Mouse (Mus musculus) C3H10T1/2 (cell line): ENCODE measurements around the gene Ccdc155. TPM values are rescaled to one million over a fixed set of nuclear protein-coding genes. Genes with fewer than 3 reads are reported as not detected.

Source experiments
- polyA plus RNA-seq, 2 experiments: library from polyadenylated mRNA; unstranded; fragments of >200 nt; fragmentation: generic; extraction: Trizol; gene quantifications; one replicate each; pipeline ENCODE4 v1.2.1; 2012; ENCODE audit warnings: missing spikeins in 2 of 2

Ccdc155 gene
- 1 to 10 TPM in 1 of 2 experiments, under 1 TPM in 1; 0.71 to 4.3 TPM for polyA plus RNA-seq

DNA sequence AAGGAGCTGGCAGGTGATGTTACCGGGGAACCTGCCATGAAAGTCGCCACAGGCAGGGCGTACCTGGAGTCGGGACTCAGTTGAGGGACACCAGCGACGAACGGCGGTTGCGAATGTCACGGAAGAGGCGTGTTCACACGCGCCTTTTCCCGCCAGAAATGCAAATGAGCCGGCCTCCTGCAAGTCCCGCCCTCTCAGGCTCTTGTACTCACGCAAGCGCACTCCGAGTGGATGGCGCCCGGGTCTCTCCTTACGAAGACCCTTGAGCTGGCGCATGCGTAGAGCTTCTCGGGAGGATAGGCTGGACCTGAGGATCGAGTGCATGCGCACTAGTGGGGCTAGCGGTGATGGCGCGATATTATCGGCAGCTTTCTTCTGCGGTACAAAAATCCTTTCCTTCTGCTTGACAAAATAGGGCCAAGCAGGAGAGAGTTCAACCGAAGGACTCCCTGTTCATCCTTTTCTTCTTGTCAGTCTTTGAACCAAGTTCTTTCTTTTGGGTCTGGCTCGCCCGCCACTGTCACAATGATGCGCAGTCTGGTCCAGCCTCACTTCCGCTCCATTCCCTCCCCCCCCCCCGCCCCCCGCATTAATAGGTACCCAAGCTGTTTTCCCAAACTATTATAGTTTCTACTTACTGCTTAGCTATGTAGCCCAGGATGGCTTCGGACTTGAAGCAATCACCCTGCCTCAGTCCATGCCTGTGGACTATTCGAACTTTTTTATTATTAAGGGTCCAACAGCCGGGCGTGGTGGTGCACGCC lies at the start of gene Ccdc155:
Gene Ccdc155, minus strand, starts transcription at position 513 of the 764 bp plus-strand sequence.

DNA sequence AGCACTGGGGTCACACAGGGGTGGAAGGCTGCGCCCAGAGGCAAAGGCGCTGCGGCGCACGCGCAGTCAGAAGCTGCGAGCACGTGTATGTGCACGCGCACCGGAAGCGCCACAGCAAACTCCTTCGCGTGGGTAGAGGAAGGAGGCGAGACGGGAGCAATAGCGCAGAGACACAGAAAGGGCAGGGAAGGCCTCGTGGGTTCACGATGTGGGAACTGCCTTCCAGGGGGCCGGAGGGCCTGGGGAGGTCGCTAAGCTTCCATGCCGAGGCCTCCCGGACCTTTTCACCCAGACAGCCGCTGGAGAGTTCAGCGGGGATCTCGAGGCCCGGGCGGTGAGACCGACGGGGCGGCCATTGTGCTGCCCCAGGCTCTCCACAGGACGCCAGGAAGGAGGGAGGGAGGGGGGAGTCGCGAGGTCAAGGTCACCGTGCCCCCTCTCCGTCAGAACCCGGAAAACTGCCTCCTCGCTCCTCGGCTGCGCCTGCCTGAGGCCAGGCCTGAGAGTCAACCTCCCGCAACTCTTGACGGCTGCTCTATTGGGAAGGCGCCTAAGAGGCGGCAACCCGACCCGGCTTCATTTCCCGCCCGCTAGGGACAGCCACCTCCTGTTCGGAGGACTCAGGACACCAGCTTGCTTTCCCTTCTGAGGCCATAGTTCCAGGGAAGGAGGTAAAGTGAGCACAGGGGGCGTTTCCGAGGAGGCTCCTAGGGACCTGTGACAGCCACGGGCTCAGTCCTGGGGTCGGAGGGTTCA lies 36.1 kb upstream of the Ccdc155 start, which contains the start of gene Slc6a16:
Gene Slc6a16, plus strand, starts transcription at position 453 of the 756 bp plus-strand sequence.

DNA sequence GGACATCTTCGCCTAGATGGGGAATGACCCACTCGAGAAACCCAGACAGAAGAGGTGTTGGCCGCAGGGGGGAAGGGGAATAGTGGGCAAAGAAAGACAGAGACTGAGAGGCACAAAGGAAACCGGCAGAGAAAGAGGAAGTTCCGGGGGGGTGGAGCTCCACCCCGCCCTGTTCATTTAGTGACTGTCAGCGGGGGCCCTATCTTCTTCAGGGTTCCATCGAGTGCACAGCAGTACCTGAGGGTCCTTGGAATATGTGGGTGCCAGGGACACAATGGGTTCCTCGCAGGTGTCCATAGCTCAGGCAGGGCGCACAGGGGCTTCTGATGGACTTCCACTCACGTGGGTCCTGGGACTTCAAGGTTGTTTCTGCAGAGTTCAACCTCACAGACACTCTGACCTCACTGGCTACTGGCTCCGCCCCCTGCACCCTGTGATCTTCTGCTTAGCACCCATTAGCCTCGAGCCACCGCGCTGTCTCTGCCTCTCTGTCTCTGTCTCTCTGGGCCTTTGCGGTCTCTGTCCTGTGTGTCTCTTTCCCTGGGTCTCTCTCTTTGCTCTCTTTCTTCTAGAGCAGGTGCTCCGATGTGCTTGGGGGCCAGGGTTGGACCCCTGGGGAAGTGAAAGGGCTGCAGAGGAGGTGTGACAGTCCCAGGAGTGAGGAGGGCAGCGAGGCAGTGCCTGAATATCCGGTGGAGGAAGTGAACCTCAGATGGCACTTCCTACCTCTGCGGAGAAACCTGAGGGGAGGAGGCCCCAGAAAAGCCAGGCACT lies 34.2 kb upstream of the Ccdc155 start, which contains the start of gene Cd37:
Gene Cd37, minus strand, starts transcription at position 393 of the 774 bp plus-strand sequence.

DNA sequence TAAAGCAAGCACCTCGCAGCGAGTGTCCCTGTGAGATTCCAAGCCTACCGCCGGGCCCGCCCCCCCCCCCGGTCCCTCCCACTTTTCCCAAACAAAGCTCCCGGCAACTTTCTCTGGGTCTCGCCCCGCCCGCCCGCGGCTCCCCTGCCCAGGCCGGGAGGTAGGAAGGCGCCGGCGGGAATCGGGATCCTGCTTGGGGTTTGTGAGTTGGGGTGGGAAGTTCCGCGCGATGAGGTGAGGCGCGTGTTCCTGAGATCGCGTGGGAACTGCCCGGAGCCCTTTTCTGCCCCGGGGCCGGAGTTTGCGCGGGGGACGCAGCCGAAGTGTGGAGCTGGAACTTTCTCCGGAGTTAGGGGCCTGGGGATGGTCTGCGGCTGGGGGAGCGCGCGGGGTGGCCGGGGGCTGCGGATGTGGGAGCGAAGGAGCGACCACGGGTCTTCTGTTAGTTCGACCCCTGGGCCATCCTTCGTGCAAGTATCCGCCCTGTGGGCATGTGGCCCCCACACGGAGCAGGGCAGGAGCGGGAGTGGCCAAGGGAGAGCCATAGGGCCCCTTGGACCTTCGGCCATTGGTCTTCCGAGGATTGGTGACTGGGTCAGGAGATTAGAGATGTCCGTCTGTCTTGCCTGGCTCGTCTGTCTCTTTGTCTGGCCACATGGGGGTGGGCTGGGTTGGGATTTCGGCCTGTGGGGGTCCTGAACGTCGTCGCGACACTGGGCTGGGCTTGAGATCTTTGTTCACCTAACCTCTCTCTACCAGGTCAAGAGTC lies 11.2 kb upstream of the Ccdc155 start, which contains the start of gene Tead2:
Gene Tead2, plus strand, starts transcription at position 81 of the 769 bp plus-strand sequence.

DNA sequence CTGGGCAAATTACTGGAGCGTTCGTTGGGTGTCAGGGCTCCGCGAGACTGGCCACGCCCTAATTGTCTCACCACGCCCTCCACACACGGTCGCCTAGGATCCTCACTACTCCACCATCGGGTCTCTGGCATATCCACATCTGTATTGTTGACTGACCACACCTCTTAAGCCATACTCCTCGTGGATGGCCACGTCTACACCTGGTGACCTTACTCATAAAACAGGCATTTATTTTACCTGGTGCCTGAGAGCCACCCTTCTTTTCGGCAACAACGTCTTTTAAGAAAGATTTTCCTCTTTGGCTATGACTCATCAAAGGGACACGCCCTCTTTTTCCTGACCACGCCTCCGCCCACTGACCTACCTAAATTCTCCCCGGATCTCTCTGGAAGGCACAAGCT lies 7.2 kb upstream of the Ccdc155 start, which contains the start of gene Dkkl1:
Gene Dkkl1, minus strand, starts transcription at position 297 of the 401 bp plus-strand sequence.

DNA sequence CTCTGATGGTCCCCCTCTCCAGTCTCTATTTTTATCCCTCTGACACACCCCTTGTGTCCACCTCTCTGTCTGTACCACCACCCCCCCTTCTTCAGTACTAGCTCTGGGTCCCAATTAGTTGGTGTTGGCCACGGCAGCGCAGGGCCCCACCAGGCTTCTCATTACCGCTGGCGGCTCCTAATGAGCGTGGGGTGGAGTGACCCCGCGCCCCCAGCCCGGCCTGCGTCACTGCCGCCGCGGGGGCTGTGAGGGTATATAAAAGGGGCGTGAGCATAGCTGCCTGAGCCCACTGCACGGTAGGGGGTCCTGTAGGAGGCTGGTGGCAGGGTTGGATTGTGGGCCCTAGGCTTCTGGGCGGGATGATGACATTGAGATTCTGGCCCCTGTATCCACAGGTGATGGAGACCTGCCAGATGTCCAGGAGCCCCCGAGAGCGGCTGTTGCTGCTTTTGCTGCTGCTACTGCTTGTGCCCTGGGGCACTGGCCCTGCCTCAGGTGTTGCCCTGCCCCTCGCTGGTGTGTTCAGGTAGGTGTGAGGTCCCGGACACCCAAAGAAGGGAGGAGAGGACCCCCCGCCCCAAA lies 23.7 kb downstream of the Ccdc155 start, which contains the start of gene Pth2:
Gene Pth2, plus strand, starts transcription at position 100 of the 582 bp plus-strand sequence.

DNA sequence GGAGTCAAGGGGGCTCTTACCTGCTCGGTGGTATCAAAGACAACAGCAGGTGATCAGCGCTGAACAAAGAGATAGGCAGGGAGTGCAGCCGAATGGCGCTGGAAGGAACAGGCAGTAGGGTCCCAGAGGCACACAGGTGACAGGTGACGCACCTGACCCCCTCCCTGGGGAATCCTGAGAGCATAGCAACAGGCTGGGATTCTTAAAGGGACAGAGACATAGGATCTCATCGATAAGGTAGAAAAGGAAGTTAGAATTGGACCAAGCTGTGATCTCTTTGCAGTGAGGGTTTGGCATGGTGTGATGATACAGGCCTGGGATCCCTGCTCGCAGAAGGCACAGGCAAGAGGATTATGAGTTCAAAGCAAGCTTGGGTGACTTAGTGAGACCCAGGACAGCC lies 25.2 kb downstream of the Ccdc155 start, which contains the start of gene Gfy:
Gene Gfy, minus strand, starts transcription at position 101 of the 400 bp plus-strand sequence.

DNA sequence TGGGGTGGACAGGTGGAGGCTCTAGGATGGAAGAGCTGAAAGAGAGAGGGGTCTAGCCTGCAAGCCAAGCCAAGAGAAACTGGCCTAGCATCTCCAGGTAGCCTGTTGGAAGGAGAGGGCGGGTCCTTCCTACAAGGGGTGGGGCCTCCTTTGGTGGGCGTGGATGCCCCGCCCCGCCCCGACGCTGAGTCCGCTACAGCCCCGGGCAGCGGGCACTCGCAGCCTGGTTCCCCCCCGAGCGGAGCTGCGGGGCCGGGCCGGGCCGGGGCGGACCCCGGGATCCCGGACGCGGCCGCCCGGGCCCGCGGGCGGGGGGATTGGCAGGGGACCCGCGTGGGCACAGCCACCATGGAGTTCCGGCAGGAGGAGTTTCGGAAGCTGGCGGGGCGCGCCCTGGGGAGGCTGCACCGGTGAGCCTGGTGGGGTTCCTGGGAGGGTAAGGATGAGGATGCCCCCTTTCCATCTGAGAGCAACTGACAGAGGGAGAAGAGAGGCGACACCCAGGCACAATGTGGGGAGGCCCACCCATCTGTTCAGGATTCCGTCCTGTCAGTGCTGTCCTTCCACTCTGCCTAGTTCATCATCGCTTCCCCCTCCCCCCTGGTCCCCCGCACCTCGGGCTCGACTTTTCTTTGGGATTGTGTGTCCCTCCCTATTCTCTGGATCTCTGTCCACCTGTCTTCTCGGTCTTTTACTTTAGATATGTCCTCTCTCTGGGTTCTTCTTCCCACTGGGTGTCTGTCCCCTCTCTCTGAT lies 40.8 kb downstream of the Ccdc155 start, which contains the start of gene Slc17a7:
Gene Slc17a7, plus strand, starts transcription at position 215 of the 756 bp plus-strand sequence.

DNA sequence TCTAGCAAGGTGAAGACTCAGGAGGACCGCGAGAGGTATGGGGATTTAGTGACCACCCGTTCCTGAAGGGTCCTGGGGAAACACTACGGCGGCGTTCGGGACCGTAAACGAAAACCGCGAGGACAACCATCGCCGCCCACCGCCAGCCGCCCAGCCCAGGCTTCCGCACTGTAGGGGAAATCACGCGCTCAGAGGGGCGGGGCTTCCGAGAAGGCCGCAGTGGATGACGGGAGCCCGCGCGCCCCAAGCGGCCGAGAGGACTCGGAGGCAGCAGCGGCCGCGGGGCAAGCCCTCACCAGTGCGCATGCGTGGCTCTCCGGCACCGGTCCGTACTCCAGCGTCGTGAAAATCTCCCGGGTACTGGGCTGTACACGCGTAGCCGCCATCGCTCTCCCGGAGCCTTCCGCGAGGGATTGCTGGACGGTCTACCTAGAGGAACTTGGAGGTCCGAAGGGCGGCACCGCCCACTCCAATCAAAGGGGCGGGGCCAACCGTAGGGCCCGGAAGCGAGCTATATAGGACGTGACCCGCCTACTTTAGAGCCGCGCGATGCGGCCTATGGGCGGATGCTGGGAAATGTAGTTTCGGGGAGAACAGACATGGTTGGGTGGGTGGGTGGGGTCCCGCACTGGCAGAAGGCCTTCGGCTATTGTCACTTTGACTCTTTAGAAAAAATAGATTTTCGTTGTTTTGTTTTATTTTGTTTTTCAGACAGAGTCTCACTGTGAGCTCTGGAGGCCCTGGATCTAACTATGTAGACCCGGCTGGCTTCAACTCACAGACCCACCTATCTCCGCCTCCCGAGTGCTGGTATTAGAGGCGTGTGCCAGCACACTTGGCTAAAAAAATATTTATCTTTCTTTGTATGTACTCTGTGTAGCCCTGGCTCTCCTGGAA lies 50.3 kb downstream of the Ccdc155 start, which contains the start of the genes Pih1d1 and Aldh16a1:
Gene Pih1d1, plus strand, starts transcription at position 208 of the 897 bp plus-strand sequence.
Gene Aldh16a1, minus strand, starts transcription at position 489 of the 897 bp plus-strand sequence.

DNA sequence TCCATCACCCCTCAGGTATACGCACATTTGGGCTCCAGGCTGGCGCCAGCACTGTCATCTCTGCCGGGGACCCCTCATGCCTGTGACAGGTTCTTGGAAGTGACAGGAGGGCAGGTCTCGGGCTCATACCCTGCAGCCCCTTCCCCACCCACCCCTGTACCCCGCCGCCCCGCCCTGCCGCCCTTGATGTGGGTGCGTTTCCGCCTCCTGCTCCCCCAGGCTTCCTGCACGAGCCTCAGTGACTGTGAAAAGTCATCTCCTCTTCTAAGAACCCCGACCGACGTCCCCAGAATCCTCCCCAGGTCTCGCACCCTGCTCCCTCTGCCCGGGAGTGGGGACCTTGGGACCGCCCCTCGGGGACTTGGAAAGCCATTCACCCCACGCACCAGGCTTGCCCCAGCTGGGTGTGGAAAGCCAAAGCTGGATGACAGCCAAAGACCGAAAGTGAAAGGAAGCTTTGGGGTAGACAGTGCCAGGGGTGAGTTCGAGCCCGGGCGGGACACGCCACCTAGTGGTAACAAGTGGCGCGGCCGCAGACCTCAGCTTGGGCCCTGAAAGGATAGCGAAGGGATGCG lies 68.6 kb downstream of the Ccdc155 start, which contains the start of the genes Gm45713 and Flt3l:
Gene Gm45713, minus strand, starts transcription at position 239 of the 575 bp plus-strand sequence.
Gene Flt3l, minus strand, starts transcription at position 440 of the 575 bp plus-strand sequence.

Other genes with a start within 250 kb of the Ccdc155 start
- 10 to 100 TPM; 18.8 to 57.8 TPM for gene Cpt1c, start 230.0 kb downstream of the Ccdc155 start, polyA plus RNA-seq
- gene Prmt1, start 218.3 kb downstream of the Ccdc155 start, polyA plus RNA-seq = 100 to 1,000 TPM; 400 to 521 TPM
- gene Irf3, start 207.2 kb downstream of the Ccdc155 start, polyA plus RNA-seq = 10 to 100 TPM; 48.6 to 59.4 TPM
- 10 to 100 TPM in 1 of 2 experiments, 1 to 10 TPM in 1; 7.7 to 25.0 TPM for gene Bcl2l12, start 206.2 kb downstream of the Ccdc155 start, polyA plus RNA-seq
- 10 to 100 TPM; 40.4 to 82.2 TPM for gene Scaf1, start 188.5 kb downstream of the Ccdc155 start, polyA plus RNA-seq
- gene Rras, start 186.9 kb downstream of the Ccdc155 start, polyA plus RNA-seq = 100 to 1,000 TPM; 124 to 245 TPM
- 10 to 100 TPM; 15.5 to 50.5 TPM for gene Prr12, start 152.0 kb downstream of the Ccdc155 start, polyA plus RNA-seq
- gene Nosip, start 142.5 kb downstream of the Ccdc155 start, polyA plus RNA-seq = 10 to 100 TPM; 70.7 to 93.8 TPM
- 10 to 100 TPM; 15.9 to 50.5 TPM for gene Prrg2, start 142.2 kb downstream of the Ccdc155 start, polyA plus RNA-seq
- gene Rcn3, start 112.7 kb downstream of the Ccdc155 start, polyA plus RNA-seq = 100 to 1,000 TPM in 1 of 2 experiments, 10 to 100 TPM in 1; 38.2 to 683 TPM
- gene Fcgrt, start 101.0 kb downstream of the Ccdc155 start, polyA plus RNA-seq = 100 to 1,000 TPM in 1 of 2 experiments, 10 to 100 TPM in 1; 35.9 to 373 TPM
- gene Rps11, start 80.5 kb downstream of the Ccdc155 start, polyA plus RNA-seq = 1,000 to 10,000 TPM; 3,371 to 8,325 TPM
- gene Rpl13a, start 76.1 kb downstream of the Ccdc155 start, polyA plus RNA-seq = over 10,000 TPM in 1 of 2 experiments, 1,000 to 10,000 TPM in 1; 5,910 to 13,875 TPM
- gene Gm45713, start 68.7 kb downstream of the Ccdc155 start, polyA plus RNA-seq = 1 to 10 TPM; 2.2 to 3.0 TPM
- gene Flt3l, start 68.5 kb downstream of the Ccdc155 start, polyA plus RNA-seq = 10 to 100 TPM in 1 of 2 experiments, 1 to 10 TPM in 1; 2.1 to 23.0 TPM
- 100 to 1,000 TPM; 244 to 448 TPM for gene Pih1d1, start 50.6 kb downstream of the Ccdc155 start, polyA plus RNA-seq
- gene Aldh16a1, start 50.3 kb downstream of the Ccdc155 start, polyA plus RNA-seq = 100 to 1,000 TPM in 1 of 2 experiments, 10 to 100 TPM in 1; 58.8 to 137 TPM
- under 1 TPM; 0.04 to 0.18 TPM for gene Slc17a7, start 40.9 kb downstream of the Ccdc155 start, polyA plus RNA-seq
- under 1 TPM; 0.04 to 0.48 TPM for gene Gfy, start 25.3 kb downstream of the Ccdc155 start, polyA plus RNA-seq
- gene Pth2, start 23.9 kb downstream of the Ccdc155 start, polyA plus RNA-seq = not detected
- under 1 TPM in 1 of 2 experiments, not detected in 1; 0.15 TPM for gene Dkkl1, start 7.3 kb upstream of the Ccdc155 start, polyA plus RNA-seq
- 100 to 1,000 TPM in 1 of 2 experiments, 10 to 100 TPM in 1; 60.5 to 105 TPM for gene Tead2, start 10.9 kb upstream of the Ccdc155 start, polyA plus RNA-seq
- under 1 TPM; 0.11 to 0.28 TPM for gene Cd37, start 34.2 kb upstream of the Ccdc155 start, polyA plus RNA-seq
- gene Slc6a16, start 36.2 kb upstream of the Ccdc155 start, polyA plus RNA-seq = not detected
- gene Slc6a21, start 72.6 kb upstream of the Ccdc155 start, polyA plus RNA-seq = not detected
- 10 to 100 TPM; 23.4 to 26.2 TPM for gene Trpm4, start 128.9 kb upstream of the Ccdc155 start, polyA plus RNA-seq
- under 1 TPM; 0.02 to 0.06 TPM for gene Hrc, start 130.4 kb upstream of the Ccdc155 start, polyA plus RNA-seq
- gene Ppfia3, start 162.1 kb upstream of the Ccdc155 start, polyA plus RNA-seq = 1 to 10 TPM; 1.1 to 2.1 TPM
- gene Lin7b, start 165.7 kb upstream of the Ccdc155 start, polyA plus RNA-seq = 1 to 10 TPM in 1 of 2 experiments, under 1 TPM in 1; 0.23 to 1.8 TPM
- gene Snrnp70, start 190.8 kb upstream of the Ccdc155 start, polyA plus RNA-seq = 100 to 1,000 TPM; 229 to 271 TPM
- not detected for gene Kcna7, start 200.8 kb upstream of the Ccdc155 start, polyA plus RNA-seq
- gene Ntf5, start 208.8 kb upstream of the Ccdc155 start, polyA plus RNA-seq = under 1 TPM; 0.35 to 0.94 TPM
- under 1 TPM in 1 of 2 experiments, not detected in 1; 0.11 TPM for gene Lhb, start 215.9 kb upstream of the Ccdc155 start, polyA plus RNA-seq
- gene Gys1, start 230.0 kb upstream of the Ccdc155 start, polyA plus RNA-seq = 10 to 100 TPM; 10.3 to 18.4 TPM
- gene Ruvbl2, start 233.2 kb upstream of the Ccdc155 start, polyA plus RNA-seq = 100 to 1,000 TPM in 1 of 2 experiments, 10 to 100 TPM in 1; 68.4 to 154 TPM